Mouse (Mus musculus) Patski (cell line): ENCODE measurements around the gene AC124502.3. TPM values are rescaled to one million over a fixed set of nuclear protein-coding genes. Genes with fewer than 3 reads are reported as not detected.
"Not testable (repeated sequence)": the region's sequence is repeated elsewhere in the genome, so short reads cannot be mapped to it uniquely, and the experiment has no call there.

ENCODE experiments used
- ATAC-seq: fragments of 100-300 bp; one replicate; pipeline ENCODE4 v1.8.0; 2021
- CTCF ChIA-PET: fragments of 350-600 bp; sonication (Branson Sonifier 250); formaldehyde crosslinking; loops from one replicate; lab custom pipeline; 2022; ENCODE audit warnings: inconsistent platforms; lab: Charles Lee
- POLR2A ChIA-PET: fragments of 350-600 bp; sonication (Branson Sonifier 250); formaldehyde crosslinking; loops from one replicate; lab custom pipeline; 2022; ENCODE audit warnings: antibody characterized with exemption, inconsistent platforms; lab: Charles Lee
- DNase-seq: peaks from one replicate; pipeline ENCODE4 v3.0.0-alpha.2; 2011; ENCODE audit warnings: low read depth, low spot score
- H3K27me3 ChIP-seq: fragments of 371-371 bp; one replicate; pipeline ENCODE4 v1.5.1; 2021
- CTCF ChIP-seq: fragments of 100-300 bp; IDR thresholded peaks from one replicate; pipeline ENCODE4 v1.5.1; 2021
- in situ Hi-C: fragments of 300-500 bp; cut with MboI; formaldehyde crosslinking; loops from 3 replicates; pipeline ENCODE4 v1.11.1; 2018; ENCODE audit warnings: low pct_unique_long_range_greater_than_20kb, mixed read lengths
- polyA plus RNA-seq: library from polyadenylated mRNA; unstranded; gene quantifications from one replicate; pipeline ENCODE4 v1.2.3, GENCODE M21; 2021

The AC124502.3 gene
- polyA plus RNA-seq, 1 experiment from 2014 or later: 1.7 TPM

- in situ Hi-C loops: loop anchor here (5.0 kb wide), 1 partner anchor 56 kb away; no protein-coding TSS in a partner anchor
- TF ChIP-seq CTCF: no peak
- no peak for DNase-seq
- CTCF ChIA-PET: interaction anchor here (1.8 to 4.6 kb wide), 2 partner anchors 18 to 56 kb away, joined by 4 to 32 read pairs; no protein-coding TSS in a partner anchor
- no peak for ATAC-seq
- POLR2A ChIA-PET: interaction anchor here (1.2 to 1.4 kb wide), 2 partner anchors 18 to 22 kb away, joined by 4 to 5 read pairs; partner anchors contain the start of gene Rin1
- peaks cover 3% of the 10 kb centered on the region for H3K27me3 ChIP-seq
These were observed 34.3 kb downstream of the AC124502.3 start for GRCm38 (mm10) chr19:5073028-5073427.

GRCm38 (mm10) chr19:5073518-5073917 is 34.8 kb downstream of the AC124502.3 start:
- H3K27me3 ChIP-seq: peaks cover 3% of the 10 kb centered on the region
- ChIA-PET CTCF (interaction anchor here (2.2 kb wide), 1 partner anchor 23 kb away, joined by 16 read pairs; the partner anchor contains the start of gene Rin1), POLR2A (interaction anchor here (1.4 kb wide), 1 partner anchor 19 kb away, joined by 5 read pairs; no protein-coding TSS in a partner anchor)
- ATAC-seq: no peak
- no peak for TF ChIP-seq CTCF
- in situ Hi-C loops: loop anchor here (5.0 kb wide), 1 partner anchor 56 kb away; no protein-coding TSS in a partner anchor
- DNase-seq: no peak

GRCm38 (mm10) chr19:5079279-5079678 is 40.6 kb downstream of the AC124502.3 start:
- CTCF ChIA-PET: interaction anchor here (0.9 to 2.3 kb wide), 6 partner anchors 10 to 72 kb away, joined by 3 to 22 read pairs (median 4); no protein-coding TSS in a partner anchor
- H3K27me3 ChIP-seq: peaks cover 13% of the 10 kb centered on the region
- DNase-seq (no peak), ATAC-seq (no peak)
- in situ Hi-C loops: no loop called here
- POLR2A ChIA-PET: no interaction called here
- no peak for TF ChIP-seq CTCF

DNA sequence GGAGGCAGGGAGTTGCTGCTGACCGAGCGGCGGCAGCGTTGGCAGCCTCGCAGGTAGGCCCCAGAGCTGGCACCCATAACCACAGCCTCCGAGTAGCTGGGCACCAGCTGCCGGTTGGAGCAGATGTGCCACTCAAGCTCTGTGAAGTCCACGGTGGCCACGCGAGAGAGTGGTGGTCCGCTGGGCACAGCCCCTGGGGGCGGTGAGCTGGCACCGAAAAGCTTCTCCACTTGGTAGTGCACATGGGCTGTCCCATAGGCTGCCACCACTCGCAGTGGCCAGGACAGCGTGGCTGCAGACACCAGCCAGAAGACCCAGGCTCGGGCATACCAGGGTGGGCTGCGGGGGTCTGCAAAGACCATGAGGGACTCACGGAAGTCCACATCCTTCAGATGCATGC is 43.3 kb downstream of the AC124502.3 start:
- ChIA-PET POLR2A (no interaction called here), CTCF (no interaction called here)
- TF ChIP-seq CTCF: no peak
- peaks cover 17% of the 10 kb centered on the region for H3K27me3 ChIP-seq
- ATAC-seq: no peak
- in situ Hi-C loops: no loop called here
- DNase-seq: no peak

GRCm38 (mm10) chr19:5082596-5082995 is 43.9 kb downstream of the AC124502.3 start:
- ChIA-PET POLR2A (no interaction called here), CTCF (no interaction called here)
- ATAC-seq (no peak), DNase-seq (no peak)
- in situ Hi-C loops: no loop called here
- no peak for TF ChIP-seq CTCF
- H3K27me3 ChIP-seq: peaks cover 17% of the 10 kb centered on the region

- ChIA-PET POLR2A (no interaction called here), CTCF (no interaction called here)
- peaks cover 17% of the 10 kb centered on the region for H3K27me3 ChIP-seq
- in situ Hi-C loops: no loop called here
- no peak for TF ChIP-seq CTCF
- ATAC-seq (no peak), DNase-seq (no peak)
These were observed 45.5 kb downstream of the AC124502.3 start for GRCm38 (mm10) chr19:5083961-5084833.

GRCm38 (mm10) chr19:5084834-5085144 is 46.1 kb downstream of the AC124502.3 start:
- CTCF ChIA-PET: no interaction called here
- no peak for TF ChIP-seq CTCF
- in situ Hi-C loops: no loop called here

GRCm38 (mm10) chr19:5085145-5085863 is 46.6 kb downstream of the AC124502.3 start, which contains the start of gene Tmem151a:
TSS of gene Tmem151a (minus strand) at chr19:5085531.
- no peak for DNase-seq
- ATAC-seq: no peak
- no peak for TF ChIP-seq CTCF
- ChIA-PET CTCF (no interaction called here), POLR2A (interaction anchor here (0.7 kb wide), 1 partner anchor 393 kb away, joined by 3 read pairs; no protein-coding TSS in a partner anchor)
- in situ Hi-C loops: no loop called here
- peaks cover 17% of the 10 kb centered on the region for H3K27me3 ChIP-seq

More at GRCm38 (mm10) chr19:5084834-5085144, 46.1 kb downstream of the AC124502.3 start:
- POLR2A ChIA-PET: no interaction called here
- DNase-seq (no peak), ATAC-seq (no peak)
- H3K27me3 ChIP-seq: peaks cover 17% of the 10 kb centered on the region

DNA sequence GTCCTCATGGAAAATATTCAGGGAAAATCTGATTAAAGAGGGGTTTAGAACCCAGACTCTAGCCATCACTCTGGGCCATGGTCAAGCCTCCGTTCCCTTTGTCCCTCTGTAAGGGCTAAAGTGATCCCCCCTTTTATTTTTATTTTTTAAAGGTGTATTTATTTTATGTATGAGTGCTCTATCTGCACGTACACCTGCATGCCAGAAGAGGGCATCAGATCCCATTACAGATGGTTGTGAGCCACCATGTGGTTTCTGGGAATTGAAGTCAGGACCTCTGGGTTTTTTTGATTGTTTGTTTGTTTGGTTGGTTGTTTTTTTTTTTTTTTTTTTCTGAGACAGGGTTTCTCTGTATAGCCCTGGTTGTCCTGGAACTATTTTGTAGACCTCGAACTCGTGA is 47.8 kb downstream of the AC124502.3 start:
- in situ Hi-C loops, POLR2A ChIA-PET, DNase-seq, ATAC-seq: not testable (repeated sequence)
- H3K27me3 ChIP-seq: peaks cover 17% of the 10 kb centered on the region
- CTCF ChIA-PET: interaction anchor here (1.0 kb wide), 1 partner anchor 65 kb away, joined by 3 read pairs; no protein-coding TSS in a partner anchor
